Mouse (Mus musculus) heart, embryonic 11.5 days (tissue): Measurements from ENCODE around the gene Prkd1. TPM values are rescaled to one million over a fixed set of nuclear protein-coding genes. Genes with fewer than 3 reads are reported as not detected.

ENCODE experiments used
- ATAC-seq: fragments of 200-750 bp; cut with Nextera tagmentation; replicated peaks from 2 replicates; pipeline ENCODE4 v1.8.0; 2017; ENCODE audit warnings: moderate library complexity; ENCODE audit not compliant: insufficient number of reproducible peaks, low FRiP score, low TSS enrichment
- H3K27ac ChIP-seq: fragments of 300-500 bp; sonication (generic); 2 replicates; pipeline ENCODE4 v1.5.1; 2014; ENCODE audit warnings: mild to moderate bottlenecking, low read depth, low read length
- H3K27me3 ChIP-seq: fragments of 300-500 bp; sonication (generic); 2 replicates; pipeline ENCODE4 v1.6.1; 2014; ENCODE audit warnings: mild to moderate bottlenecking, low read length, mixed read lengths; ENCODE audit not compliant: control insufficient read depth, insufficient read depth
- H3K36me3 ChIP-seq: fragments of 300-500 bp; sonication (generic); 2 replicates; pipeline ENCODE4 v1.6.1; 2014; ENCODE audit warnings: mild to moderate bottlenecking, low read length, moderate library complexity, mixed read lengths; ENCODE audit not compliant: control insufficient read depth, insufficient read depth
- H3K4me1 ChIP-seq: fragments of 300-500 bp; sonication (generic); 2 replicates; pipeline ENCODE4 v1.6.1; 2014; ENCODE audit warnings: low read length; ENCODE audit not compliant: control insufficient read depth, insufficient read depth
- H3K4me2 ChIP-seq: fragments of 300-500 bp; sonication (generic); 2 replicates; pipeline ENCODE4 v1.6.1; 2014; ENCODE audit warnings: mild to moderate bottlenecking, moderate library complexity
- H3K4me3 ChIP-seq: fragments of 300-500 bp; sonication (generic); 2 replicates; pipeline ENCODE4 v1.5.1; 2014; ENCODE audit warnings: low read depth, low read length
- H3K9ac ChIP-seq: fragments of 300-500 bp; sonication (generic); 2 replicates; pipeline ENCODE4 v1.6.1; 2014; ENCODE audit warnings: mild to moderate bottlenecking, low read depth, low read length, moderate library complexity
- H3K9me3 ChIP-seq: fragments of 300-500 bp; sonication (generic); replicated peaks from 2 replicates; pipeline ENCODE4 v1.6.1; 2016; ENCODE audit warnings: low read length; ENCODE audit not compliant: control insufficient read depth
- WGBS: fragments of 180-500 bp; shearing (Covaris S2); extraction: QIAGEN DNeasy Blood & Tissue Kit; methylation state at CpG from one replicate; pipeline ENCODE4 v1.1.7; 2014; ENCODE audit not compliant: insufficient replicate concordance; 5-methylcytosine and 5-hydroxymethylcytosine counted together
- polyA plus RNA-seq: library from polyadenylated mRNA; unstranded; fragments of >200 nt; fragmentation: Nextera tagmentation; extraction: Ambion mirVana; gene quantifications from 2 replicates; pipeline ENCODE4 v1.2.1, GENCODE M21; 2014

The Prkd1 gene
- polyA plus RNA-seq, 1 experiment from 2014 or later: 4.9 TPM

DNA sequence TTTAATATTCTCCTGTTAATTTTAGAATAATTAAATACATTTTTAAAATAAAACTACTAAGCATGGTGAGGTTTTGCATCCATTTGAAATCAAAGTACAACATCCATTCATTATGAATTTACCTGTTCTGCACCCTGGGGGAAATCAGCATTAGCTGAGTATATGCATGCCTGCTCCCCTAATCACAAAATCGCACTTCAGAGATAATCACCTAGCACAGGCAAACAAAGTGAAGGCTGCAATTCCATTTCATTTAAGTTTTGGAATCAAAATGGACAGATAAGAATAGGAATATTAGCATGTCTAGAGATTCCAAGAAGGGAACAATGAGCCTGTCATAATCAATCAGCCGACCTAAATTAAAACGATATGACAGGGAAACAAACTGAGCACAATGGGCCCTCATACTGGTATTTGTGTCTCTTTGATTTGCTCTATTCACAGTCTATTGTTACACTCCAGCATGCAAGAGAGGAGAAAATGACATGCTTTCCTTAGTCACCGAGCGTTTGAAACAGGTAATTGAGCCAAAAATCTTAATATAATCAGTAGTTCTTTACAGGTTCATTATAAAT, 218.7 kb downstream of the Prkd1 start:
- WGBS: 84% methylated on average over 5 of the region's 5 CpGs
- no peak for ATAC-seq
- no peak overlapping the region for H3K9ac ChIP-seq
- no peaks in the 10 kb centered on the region for H3K27me3 ChIP-seq
- no peaks in the 10 kb centered on the region for H3K9me3 ChIP-seq
- no peak overlapping the region for H3K4me2 ChIP-seq
- H3K27ac ChIP-seq: no peak overlapping the region
- no peaks in the 10 kb centered on the region for H3K4me1 ChIP-seq
- H3K4me3 ChIP-seq: no peak overlapping the region
- H3K36me3 ChIP-seq: no peaks in the 10 kb centered on the region

DNA sequence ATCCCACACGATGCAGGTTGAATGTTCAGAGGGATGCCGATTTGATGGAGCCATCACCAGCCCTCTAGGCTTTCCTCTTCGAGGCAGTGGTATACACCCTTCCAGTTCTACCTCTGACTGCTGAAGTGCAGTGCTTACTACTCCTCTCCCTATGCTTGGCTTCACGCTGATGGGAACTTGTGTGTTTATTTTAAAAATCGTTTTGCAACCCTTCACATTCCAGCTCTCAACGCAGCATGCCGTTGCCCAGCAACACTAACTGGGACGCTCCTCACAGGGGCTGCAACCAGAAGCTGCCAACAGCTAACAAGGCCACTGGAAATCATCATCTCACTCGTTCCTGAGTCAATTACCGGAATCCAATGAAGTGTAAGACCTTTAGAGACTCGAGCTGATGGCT, 296.5 kb downstream of the Prkd1 start:
- no peak overlapping the region for H3K27ac ChIP-seq
- H3K9ac ChIP-seq: no peak overlapping the region
- peak; percentile 63; the same call in 1 of the 2 replicates for ATAC-seq
- peaks cover 5% of the 10 kb centered on the region; the same call in 1 of the 2 replicates for H3K4me1 ChIP-seq
- H3K27me3 ChIP-seq: no peaks in the 10 kb centered on the region
- H3K9me3 ChIP-seq: no peaks in the 10 kb centered on the region
- H3K4me3 ChIP-seq: no peak overlapping the region
- no peaks in the 10 kb centered on the region for H3K36me3 ChIP-seq
- peak overlapping the region; percentile 14; the same call in 1 of the 2 replicates for H3K4me2 ChIP-seq
- 41% methylated on average over 11 of the region's 11 CpGs for WGBS

DNA sequence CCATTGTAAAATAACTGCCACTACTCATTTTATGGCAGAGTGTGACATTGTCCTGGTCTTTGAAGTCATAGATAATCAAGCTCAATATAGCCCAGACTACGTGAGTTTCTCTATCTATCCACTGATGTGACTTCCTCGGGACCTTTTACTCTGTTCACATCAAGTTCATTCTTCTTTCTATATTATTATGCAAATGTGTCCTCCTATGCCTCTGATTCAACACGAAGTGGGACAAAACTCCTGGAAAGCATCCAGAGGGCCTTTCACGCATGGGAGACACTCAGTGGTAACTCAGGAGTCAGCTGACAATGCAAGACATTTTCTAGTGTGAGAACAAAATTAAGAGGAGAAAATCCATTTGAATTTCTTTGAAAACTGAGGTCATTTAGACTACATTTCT, 315.7 kb downstream of the Prkd1 start:
- Histone ChIP-seq H3K27ac (no peak overlapping the region), H3K27me3 (no peaks in the 10 kb centered on the region), H3K9me3 (no peaks in the 10 kb centered on the region), H3K36me3 (no peaks in the 10 kb centered on the region), H3K4me3 (no peak overlapping the region), H3K4me2 (no peak overlapping the region), H3K4me1 (no peaks in the 10 kb centered on the region), H3K9ac (no peak overlapping the region)
- no peak for ATAC-seq
- 72% methylated on average over 4 of the region's 4 CpGs for WGBS

DNA sequence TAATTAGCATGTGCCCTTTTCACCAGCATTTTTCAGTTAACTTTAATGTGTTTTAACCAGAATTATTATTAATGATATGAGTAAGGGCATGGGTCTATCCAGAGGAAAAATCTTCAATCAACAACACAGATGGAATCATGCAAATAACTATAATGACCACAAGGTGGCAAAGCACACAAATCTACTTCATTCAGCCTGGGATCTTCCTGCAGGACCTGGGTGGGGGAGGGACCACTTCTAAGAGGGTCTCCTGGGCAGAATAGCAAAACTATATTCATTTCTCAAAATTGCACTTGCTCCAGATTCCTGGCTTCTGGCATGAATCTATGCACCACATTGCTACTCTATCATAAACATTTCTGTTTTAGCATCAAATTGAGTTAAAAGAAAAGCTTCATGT, 334.3 kb downstream of the Prkd1 start:
- H3K9ac ChIP-seq: no peak overlapping the region
- no peak for ATAC-seq

DNA sequence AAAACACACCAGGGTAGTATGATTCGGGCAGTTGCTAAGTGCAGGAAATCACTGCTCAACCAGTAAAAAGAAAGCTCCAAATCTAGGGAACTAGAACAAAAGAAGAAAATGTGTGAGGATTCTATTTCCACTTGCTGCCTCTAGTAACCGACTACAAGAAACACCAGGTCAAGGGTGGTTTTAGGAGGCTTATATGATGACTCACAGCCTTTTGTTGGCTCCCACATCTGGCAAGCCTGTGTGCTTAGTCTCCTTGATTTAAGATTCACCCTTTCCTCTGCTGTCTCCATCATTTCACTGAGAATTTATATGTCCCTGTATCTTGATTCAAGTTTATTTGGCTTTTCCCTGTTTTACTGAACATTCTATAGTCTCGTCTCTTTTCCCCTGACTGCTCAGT, 339.6 kb downstream of the Prkd1 start:
- WGBS: 63% methylated on average over 3 of the region's 3 CpGs
- ATAC-seq: no peak
- Histone ChIP-seq H3K4me1 (no peaks in the 10 kb centered on the region), H3K4me2 (no peak overlapping the region), H3K9me3 (no peaks in the 10 kb centered on the region), H3K9ac (no peak overlapping the region), H3K4me3 (no peak overlapping the region), H3K27me3 (no peaks in the 10 kb centered on the region), H3K36me3 (no peaks in the 10 kb centered on the region), H3K27ac (no peak overlapping the region)

More for the DNA sequence above, 334.3 kb downstream of the Prkd1 start:
- no peaks in the 10 kb centered on the region for H3K36me3 ChIP-seq
- no peaks in the 10 kb centered on the region for H3K9me3 ChIP-seq
- H3K4me2 ChIP-seq: no peak overlapping the region
- H3K4me3 ChIP-seq: no peak overlapping the region
- H3K27ac ChIP-seq: no peak overlapping the region
- H3K4me1 ChIP-seq: no peaks in the 10 kb centered on the region
- no peaks in the 10 kb centered on the region for H3K27me3 ChIP-seq

DNA sequence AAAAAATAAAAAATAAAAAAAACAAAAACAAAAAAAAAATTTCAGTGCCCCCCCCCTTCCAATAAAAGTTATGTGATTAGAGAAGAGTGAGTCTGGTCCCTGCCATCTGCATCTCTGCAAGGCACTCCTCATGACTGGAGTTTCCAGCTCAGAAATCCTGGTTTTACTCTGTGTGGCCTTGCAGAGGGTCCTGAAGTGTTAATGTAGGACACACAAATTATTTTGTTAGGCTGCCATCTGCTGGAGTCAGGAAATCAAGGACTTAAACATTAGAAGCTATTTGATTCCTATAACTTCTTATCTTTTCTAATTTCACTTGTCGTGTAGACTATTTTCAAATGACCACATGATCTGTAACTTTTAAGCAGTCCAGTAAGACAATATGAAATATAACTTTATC, 347.6 kb downstream of the Prkd1 start:
- H3K4me3 ChIP-seq: no peak overlapping the region
- ATAC-seq: no peak
- no peak overlapping the region for H3K27ac ChIP-seq
- H3K36me3 ChIP-seq: no peaks in the 10 kb centered on the region
- WGBS: 24% methylated on average over 1 of the region's 1 CpGs
- no peaks in the 10 kb centered on the region for H3K4me1 ChIP-seq
- H3K4me2 ChIP-seq: no peak overlapping the region
- H3K27me3 ChIP-seq: no peaks in the 10 kb centered on the region
- no peak overlapping the region for H3K9ac ChIP-seq
- no peaks in the 10 kb centered on the region for H3K9me3 ChIP-seq

DNA sequence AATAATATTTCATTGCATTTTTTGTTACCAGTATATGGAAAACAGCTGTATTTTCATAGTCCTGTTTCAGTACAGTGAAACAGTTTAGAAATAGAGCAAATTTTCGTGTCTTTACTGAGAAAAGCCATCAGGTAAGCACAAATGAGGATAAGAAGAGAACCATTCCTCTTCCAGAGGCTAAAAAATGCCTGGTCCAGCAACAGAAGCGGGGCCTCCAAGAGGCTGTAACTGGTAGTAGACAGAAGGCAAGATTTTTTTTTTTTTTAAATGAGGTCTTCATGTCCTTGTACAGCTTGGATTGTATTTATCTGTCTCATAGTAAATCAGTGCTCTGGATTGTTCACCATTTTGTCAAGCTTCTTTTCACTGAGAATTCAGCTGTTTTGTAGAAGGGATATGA, 352.8 kb downstream of the Prkd1 start:
- WGBS: 58% methylated on average over 2 of the region's 2 CpGs
- Histone ChIP-seq H3K4me3 (no peak overlapping the region), H3K4me1 (no peaks in the 10 kb centered on the region), H3K9me3 (no peaks in the 10 kb centered on the region), H3K4me2 (no peak overlapping the region), H3K36me3 (no peaks in the 10 kb centered on the region), H3K9ac (no peak overlapping the region), H3K27ac (no peak overlapping the region), H3K27me3 (no peaks in the 10 kb centered on the region)
- ATAC-seq: no peak

DNA sequence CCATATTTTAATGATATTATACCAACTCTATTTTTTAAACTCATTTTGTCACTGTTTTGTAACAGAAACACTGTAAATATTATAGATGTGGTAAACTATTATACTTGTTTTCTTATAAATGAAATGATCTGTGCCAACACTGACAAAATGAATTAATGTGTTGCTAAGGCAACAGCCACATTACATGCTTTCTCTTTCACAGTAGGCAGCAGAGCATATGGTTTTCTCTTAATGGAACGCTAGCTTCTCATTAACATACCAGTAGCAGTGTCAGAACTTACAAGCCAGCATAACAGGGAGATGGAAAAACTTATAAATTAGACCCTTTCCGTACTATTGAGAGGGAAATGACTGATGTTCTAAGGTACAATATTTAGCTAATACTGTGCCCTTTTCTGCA, 353.3 kb downstream of the Prkd1 start:
- WGBS: 74% methylated on average over 2 of the region's 2 CpGs
- H3K9me3 ChIP-seq: no peaks in the 10 kb centered on the region

DNA sequence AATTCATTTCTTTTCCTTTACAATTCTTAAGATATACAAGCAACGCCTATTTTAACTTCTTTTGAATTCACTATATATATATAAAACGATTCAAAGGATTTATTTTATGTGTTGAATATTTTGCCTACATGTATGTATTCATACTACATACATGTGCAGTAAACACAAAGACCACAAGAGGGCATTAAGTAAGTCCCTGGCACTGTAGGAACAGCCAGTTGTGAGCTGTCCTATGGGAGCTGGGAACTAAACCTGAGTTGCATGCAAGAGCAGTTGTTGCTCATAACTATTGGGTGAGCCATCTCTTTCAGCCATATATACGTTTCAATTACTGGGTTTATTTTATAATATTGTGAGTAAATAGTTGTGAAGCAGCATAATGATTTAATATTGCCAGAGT, 356.1 kb downstream of the Prkd1 start:
- WGBS: 57% methylated on average over 3 of the region's 3 CpGs
- ATAC-seq: no peak
- no peak overlapping the region for H3K9ac ChIP-seq
- no peak overlapping the region for H3K27ac ChIP-seq
- no peak overlapping the region for H3K4me3 ChIP-seq
- no peaks in the 10 kb centered on the region for H3K4me1 ChIP-seq
- no peaks in the 10 kb centered on the region for H3K36me3 ChIP-seq
- no peaks in the 10 kb centered on the region for H3K27me3 ChIP-seq
- H3K4me2 ChIP-seq: no peak overlapping the region
- H3K9me3 ChIP-seq: no peaks in the 10 kb centered on the region

More for the DNA sequence above, 353.3 kb downstream of the Prkd1 start:
- Histone ChIP-seq H3K27ac (no peak overlapping the region), H3K4me2 (no peak overlapping the region), H3K4me1 (no peaks in the 10 kb centered on the region), H3K9ac (no peak overlapping the region), H3K27me3 (no peaks in the 10 kb centered on the region), H3K4me3 (no peak overlapping the region), H3K36me3 (no peaks in the 10 kb centered on the region)
- no peak for ATAC-seq
